Mouse (Mus musculus): ENCODE results near the gene Gopc.

DNA sequence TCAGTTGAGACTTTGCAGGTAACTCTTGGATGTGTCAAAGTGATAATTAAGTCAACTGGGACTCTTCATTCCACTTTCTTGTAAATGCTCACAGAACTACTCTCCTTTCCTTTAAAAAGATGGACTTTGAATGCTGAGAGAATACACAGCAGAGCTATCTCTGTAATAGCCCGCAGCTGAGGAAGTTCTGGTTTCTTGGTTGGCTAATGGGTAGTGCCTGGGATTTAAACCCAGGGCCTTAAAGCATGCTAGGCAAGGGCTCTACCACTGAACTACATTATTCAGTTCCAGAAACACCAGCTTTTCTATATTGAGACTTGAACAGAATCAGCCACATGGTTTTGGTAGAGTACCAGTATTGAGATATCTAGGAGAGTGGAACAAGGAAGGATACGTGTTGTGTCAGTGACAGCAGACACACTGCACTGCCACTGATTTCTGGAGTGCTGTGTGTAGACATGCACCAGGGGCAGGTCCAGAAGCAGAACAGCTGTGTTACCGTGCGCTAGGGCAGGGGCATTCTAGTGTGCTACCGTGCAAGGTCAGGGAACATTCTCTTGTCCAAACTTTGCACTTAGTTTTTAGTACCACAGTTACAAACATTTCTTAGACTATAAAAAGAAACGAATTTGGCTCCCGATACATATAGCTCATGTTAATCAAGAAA, 44.5 kb upstream of the Gopc start:
- no peak for TF ChIP-seq CTCF (IDR thresholded peaks at IDR 0.05; ENCODE audit: low read depth)
- no peak for TF ChIP-seq EP300 (IDR thresholded peaks at IDR 0.05; ENCODE audit: low read depth)

All from liver, embryonic 14.5 days (tissue).